Mouse (Mus musculus) lung, postnatal 14 days (tissue): ENCODE data around the gene Ddn.
A peak's percentile ranks its signal among the peaks of the same experiment; 100 is the strongest.

Experiments used
- DNase-seq: peaks from one replicate; pipeline ENCODE4 v3.0.0; 2021

Ddn gene

GRCm38 (mm10) chr15:98772511-98773211, 36.6 kb downstream of the Ddn start:
- DNase-seq = peak; percentile 22

GRCm38 (mm10) chr15:98771813-98772425, 37.4 kb downstream of the Ddn start:
- no peak for DNase-seq

- no peak for DNase-seq
These were observed 41.0 kb downstream of the Ddn start for GRCm38 (mm10) chr15:98768259-98768658.

GRCm38 (mm10) chr15:98765929-98766328, 43.4 kb downstream of the Ddn start:
- DNase-seq = no peak

- peak; percentile 97 for DNase-seq
These were observed 46.4 kb downstream of the Ddn start, which contains the start of gene Arf3 for GRCm38 (mm10) chr15:98762670-98763529. Gene Arf3, minus strand, starts transcription at chr15:98763214.

GRCm38 (mm10) chr15:98762201-98762621, 47.1 kb downstream of the Ddn start:
- peak; percentile 79 for DNase-seq

GRCm38 (mm10) chr15:98754125-98754524, 55.2 kb downstream of the Ddn start:
- no peak for DNase-seq
